Mouse (Mus musculus) adipocyte (in vitro differentiated cells): ENCODE results near the gene Vmn1r125.
"Not testable (repeated sequence)": the region's sequence is repeated elsewhere in the genome, so short reads cannot be mapped to it uniquely, and the experiment has no call there.

Source experiments
- DNase-seq: peaks from one replicate; pipeline ENCODE4 v3.0.0-alpha.2; 2016; ENCODE audit warnings: low spot score

Gene Vmn1r125

GRCm38 (mm10) chr7:21271879-21272278 lies at the start of gene Vmn1r125:
TSS of gene Vmn1r125 (plus strand) at chr7:21272179.
- DNase-seq, result not testable (repeated sequence)

GRCm38 (mm10) chr7:21260517-21260916 lies 11.5 kb upstream of the Vmn1r125 start, which contains the start of gene Vmn1r124:
TSS of gene Vmn1r124 (minus strand) at chr7:21260617.
- not testable (repeated sequence) for DNase-seq

- DNase-seq, result not testable (repeated sequence)
Observed at GRCm38 (mm10) chr7:21301367-21301766, 29.4 kb downstream of the Vmn1r125 start, which contains the start of gene Vmn1r126. TSS of gene Vmn1r126 (minus strand) at chr7:21301467.

- not testable (repeated sequence) for DNase-seq
Observed at GRCm38 (mm10) chr7:21319761-21320160, 47.8 kb downstream of the Vmn1r125 start, which contains the start of gene Vmn1r127. TSS of gene Vmn1r127 (minus strand) at chr7:21319861.
